Mouse (Mus musculus) v-Abl transformed pro-B cells (cell line): ENCODE data around the gene Bora.

Experiments
- in situ Hi-C, 2 experiments: fragments of 400-800 bp; cut with MboI; formaldehyde crosslinking; loops; one replicate each; pipeline ENCODE4 v1.15.1; 2025; ENCODE audit not compliant: unreplicated experiment in 2 of 2

The Bora gene

GRCm38 (mm10) chr14:99058959-99059586, 13.1 kb downstream of the Bora start:
- in situ Hi-C loops, result no loop called here

- in situ Hi-C loops, result no loop called here
Observed at GRCm38 (mm10) chr14:99060616-99061015, 14.6 kb downstream of the Bora start.

- in situ Hi-C loops, result no loop called here
Observed at GRCm38 (mm10) chr14:99063091-99063490, 17.1 kb downstream of the Bora start.

GRCm38 (mm10) chr14:99071146-99071545, 25.1 kb downstream of the Bora start:
- in situ Hi-C loops, result no loop called here

- in situ Hi-C loops, result no loop called here
Observed at GRCm38 (mm10) chr14:99088947-99089346, 42.9 kb downstream of the Bora start.

- in situ Hi-C loops, result no loop called here
Observed at GRCm38 (mm10) chr14:99099267-99099966, 53.4 kb downstream of the Bora start, which contains the start of the genes Pibf1 and Dis3. Pibf1 (plus strand) TSS chr14:99099424. Dis3 (minus strand) TSS chr14:99099770.

GRCm38 (mm10) chr14:99099967-99100587, 54.1 kb downstream of the Bora start:
- in situ Hi-C loops, result no loop called here

- in situ Hi-C loops, result no loop called here
Observed at GRCm38 (mm10) chr14:99103050-99103449, 57.0 kb downstream of the Bora start.

GRCm38 (mm10) chr14:99104542-99105123, 58.6 kb downstream of the Bora start:
- in situ Hi-C loops, result no loop called here

GRCm38 (mm10) chr14:99106671-99107070, 60.6 kb downstream of the Bora start:
- in situ Hi-C loops, result no loop called here

- in situ Hi-C loops, result no loop called here
Observed at GRCm38 (mm10) chr14:99107631-99108187, 61.7 kb downstream of the Bora start.

GRCm38 (mm10) chr14:99108762-99109161, 62.7 kb downstream of the Bora start:
- in situ Hi-C loops, result no loop called here

- in situ Hi-C loops, result no loop called here
Observed at GRCm38 (mm10) chr14:99117576-99117975, 71.6 kb downstream of the Bora start.

GRCm38 (mm10) chr14:99121584-99122339, 75.7 kb downstream of the Bora start:
- in situ Hi-C loops, result no loop called here

GRCm38 (mm10) chr14:99124076-99124475, 78.1 kb downstream of the Bora start:
- in situ Hi-C loops, result no loop called here
